Mouse (Mus musculus) T-helper 2 cell (primary cell): ENCODE measurements around the gene Slc9a1.

Source experiments
- in situ Hi-C: fragments of 300-600 bp; cut with MboI, MseI; formaldehyde crosslinking; loops from one replicate; pipeline ENCODE4 v1.15.1; 2025; ENCODE audit warnings: high pct_unique_total_duplicates

Slc9a1 gene

DNA sequence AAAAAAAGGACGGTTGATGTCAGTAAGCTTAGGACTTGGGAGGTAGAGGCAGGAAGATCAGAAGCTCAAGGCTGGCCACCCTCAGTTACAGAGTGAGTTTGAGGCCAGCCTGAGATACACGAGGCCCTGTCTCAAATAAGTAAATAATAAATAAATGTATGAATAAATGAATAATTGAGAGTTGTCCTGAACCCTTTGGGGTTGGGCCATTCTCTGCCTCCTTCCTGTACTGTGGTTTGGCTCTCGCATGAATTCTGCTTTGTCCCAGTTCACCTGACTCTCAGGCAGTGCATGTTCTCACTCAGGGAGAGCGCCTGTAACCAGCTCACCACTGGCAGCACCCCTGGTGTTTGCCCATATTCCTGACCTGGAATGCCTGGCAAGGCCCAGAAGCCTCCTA, 4.5 kb downstream of the Slc9a1 start:
- in situ Hi-C loops = no loop called here

GRCm38 (mm10) chr4:133375812-133376577, 6.5 kb downstream of the Slc9a1 start:
- in situ Hi-C loops = no loop called here

DNA sequence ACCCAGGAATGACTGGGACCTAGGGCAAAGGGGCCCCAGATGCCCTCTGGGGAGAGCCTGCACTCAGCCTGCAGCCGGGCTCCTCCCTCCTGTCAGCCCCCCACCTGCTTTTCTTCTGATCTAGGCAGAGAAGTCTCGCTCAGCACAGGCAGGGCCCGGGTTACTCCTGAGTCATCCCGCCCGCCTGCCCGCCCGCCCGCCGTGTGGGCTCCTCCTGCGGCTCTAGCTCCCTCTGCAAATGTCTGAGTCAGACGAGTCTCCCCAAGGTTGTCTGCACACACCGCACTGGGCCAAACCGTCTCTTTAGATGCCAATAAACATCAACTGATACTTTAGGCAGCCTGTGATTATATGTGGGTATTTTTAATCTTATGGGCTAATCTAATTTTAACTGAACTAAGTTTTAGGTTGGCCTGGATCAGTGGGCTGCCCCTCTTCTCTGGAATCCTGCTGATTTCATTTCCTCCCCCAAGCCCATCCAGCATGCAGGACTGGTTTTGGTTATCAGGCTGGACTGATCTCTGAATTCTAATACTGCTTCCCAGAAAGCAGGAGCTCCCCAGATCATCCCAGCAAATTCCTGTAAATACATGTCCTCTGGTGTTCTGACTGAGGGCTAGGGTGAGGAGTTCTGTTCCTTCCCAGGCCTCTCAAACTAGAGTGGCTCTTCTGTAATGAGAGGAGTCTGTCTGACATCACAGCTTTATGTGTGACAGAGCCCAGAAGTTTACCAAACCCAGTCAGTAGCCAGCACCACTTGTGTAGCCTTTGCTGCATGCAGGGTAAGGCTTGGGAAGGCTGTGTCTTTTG, 8.9 kb downstream of the Slc9a1 start:
- in situ Hi-C loops = no loop called here

- in situ Hi-C loops = no loop called here
Observed at GRCm38 (mm10) chr4:133379046-133379347, 9.5 kb downstream of the Slc9a1 start.

DNA sequence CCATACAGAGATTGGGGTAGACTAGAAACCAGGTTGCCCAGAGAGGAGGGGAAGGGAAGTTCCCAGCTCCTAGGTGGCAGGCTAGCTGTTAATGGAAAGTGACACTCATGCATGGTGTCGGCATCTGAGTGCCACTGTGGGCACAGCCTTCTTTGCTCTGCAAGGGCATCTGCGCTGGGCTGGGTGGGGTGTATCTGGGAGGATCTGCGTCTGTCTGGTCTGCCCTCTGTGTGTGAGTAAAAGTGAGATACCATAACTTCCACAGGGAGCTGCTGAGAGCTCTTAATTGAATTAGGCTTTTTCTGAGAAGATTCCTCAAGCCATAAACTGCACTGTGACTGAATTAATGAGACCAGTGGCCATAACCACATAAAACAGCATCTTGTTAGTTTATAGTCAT, 10.4 kb downstream of the Slc9a1 start:
- in situ Hi-C loops = no loop called here

DNA sequence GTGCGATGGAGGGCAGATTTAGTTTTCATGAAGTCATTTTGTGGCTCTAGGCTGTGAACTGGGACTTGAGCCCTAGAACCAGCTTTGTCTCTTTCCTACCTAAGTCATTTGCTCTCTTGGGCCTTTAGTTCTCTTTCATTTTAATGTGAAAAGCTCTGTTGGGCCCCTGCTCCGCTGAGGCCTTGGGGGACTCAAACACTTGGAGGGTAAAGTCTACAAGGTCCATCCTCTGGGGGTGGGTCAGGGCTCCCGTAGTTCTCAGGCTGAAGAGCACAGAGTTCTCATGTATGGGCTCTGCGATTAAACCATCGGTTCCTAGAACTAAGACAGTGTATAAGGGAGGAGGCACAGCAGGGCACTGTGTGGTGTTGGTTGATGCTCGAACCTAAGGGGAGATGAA, 11.0 kb downstream of the Slc9a1 start:
- in situ Hi-C loops = no loop called here

DNA sequence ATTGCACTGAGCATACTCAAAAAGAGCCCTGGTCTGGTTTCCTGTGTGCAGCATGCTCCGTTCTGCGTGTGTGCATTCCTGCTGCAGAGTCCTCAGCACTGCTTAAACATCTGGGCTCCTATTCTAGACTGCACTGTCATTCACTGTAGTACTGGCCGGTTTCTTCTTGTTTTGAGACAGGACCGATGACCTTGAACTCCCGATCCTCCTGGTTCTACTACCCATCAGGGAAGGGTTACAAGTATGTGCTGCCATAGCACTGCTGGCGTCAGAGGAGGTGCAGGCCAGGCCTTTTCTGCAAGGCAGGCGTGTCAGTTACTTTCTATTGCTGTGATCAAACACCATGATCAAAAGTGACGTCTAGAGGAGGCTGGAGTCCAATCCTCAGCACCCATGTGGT, 11.6 kb downstream of the Slc9a1 start:
- in situ Hi-C loops = no loop called here

DNA sequence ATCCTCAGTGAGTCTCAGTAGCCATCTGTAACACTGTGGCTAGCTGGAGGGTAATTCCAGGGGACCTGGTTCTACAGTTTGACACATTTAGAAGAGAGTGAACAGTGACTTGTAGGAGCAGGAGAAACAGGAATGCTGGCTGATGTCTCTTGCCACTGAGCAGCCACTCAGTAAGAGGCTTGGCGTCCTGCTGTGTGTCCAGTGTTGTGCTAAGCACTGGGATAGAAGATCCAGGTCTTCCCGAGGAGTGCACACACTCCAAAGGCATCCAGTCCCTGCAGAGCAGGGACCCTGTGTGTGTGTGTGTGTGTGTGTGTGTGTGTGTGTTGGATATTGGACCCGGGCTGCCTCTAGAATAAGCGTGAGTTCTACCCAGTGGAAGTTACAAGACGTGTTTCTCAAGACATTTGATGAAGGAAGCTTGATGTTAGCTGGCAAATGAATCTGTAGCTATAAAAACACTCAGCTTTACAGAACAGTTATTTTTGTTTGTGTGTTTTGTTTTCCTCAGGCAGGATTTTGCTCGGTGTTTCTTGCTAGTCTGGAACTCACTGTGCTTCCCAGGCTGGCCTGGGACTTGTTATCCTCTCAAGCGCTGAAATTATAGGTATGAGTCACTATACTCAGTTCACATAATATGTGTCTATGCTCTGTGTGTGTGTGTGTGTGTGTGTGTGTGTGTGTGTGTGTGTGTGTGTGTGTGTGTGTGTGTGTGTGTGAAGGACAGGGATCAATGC, 16.7 kb downstream of the Slc9a1 start:
- in situ Hi-C loops = no loop called here

GRCm38 (mm10) chr4:133387053-133387452, 17.5 kb downstream of the Slc9a1 start:
- in situ Hi-C loops = no loop called here

DNA sequence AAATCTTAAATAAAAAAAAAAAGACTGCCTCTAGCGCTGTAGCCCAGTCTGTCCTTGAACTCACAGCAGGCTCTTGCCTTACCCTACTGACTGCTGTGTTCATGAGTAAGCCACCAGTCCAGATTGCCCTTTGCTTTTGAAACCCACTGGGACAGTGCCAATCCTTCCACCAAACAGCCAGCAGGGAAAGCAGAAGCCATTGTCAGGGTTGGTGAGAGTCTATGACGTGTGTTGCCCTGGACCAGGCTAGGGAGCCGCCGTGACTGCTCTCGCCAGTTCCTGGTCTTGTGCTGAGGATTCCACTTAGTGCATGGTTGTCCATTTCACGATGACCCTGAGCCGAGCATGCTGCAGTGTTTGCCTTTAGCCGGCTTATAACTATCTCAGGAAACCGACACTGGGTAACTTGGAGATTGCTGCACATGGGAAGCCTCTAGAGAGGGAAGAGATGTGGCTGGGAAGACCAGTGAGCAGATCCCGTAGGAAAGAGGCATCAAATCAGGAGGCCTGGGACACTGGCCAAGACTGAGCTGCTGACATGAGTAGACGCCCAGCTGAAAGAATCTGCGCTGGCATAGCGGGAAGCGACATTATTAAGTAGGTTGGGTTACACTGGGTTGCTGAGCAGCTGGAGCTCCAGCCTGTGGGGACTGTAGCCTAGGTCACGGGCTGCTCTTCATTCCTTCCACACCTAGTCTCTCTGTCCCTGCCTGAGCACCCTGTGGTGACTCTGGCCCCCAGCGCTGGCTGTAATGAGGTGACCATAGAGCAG, 19.5 kb downstream of the Slc9a1 start:
- in situ Hi-C loops = no loop called here

GRCm38 (mm10) chr4:133390042-133390441, 20.5 kb downstream of the Slc9a1 start:
- in situ Hi-C loops = no loop called here

DNA sequence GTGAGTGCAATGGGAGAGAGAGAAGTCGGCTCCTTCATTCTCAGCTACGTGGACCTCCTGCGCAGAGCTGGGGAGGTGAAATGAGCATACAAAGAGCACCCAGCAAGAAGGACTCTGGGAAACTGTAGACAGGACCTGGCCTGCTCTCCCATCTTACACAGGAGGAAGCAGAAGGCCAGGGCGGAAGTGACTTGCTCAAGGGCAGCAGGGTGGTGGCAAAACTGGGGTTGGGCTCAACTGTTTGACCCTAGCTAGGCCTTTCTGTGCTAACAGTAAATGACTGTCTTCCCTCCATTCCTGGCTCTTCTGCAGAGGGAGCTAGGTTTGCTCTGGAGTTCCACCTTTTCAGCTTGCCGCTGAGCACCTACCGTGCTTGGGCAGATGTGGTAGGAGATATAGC, 21.1 kb downstream of the Slc9a1 start:
- in situ Hi-C loops = no loop called here

DNA sequence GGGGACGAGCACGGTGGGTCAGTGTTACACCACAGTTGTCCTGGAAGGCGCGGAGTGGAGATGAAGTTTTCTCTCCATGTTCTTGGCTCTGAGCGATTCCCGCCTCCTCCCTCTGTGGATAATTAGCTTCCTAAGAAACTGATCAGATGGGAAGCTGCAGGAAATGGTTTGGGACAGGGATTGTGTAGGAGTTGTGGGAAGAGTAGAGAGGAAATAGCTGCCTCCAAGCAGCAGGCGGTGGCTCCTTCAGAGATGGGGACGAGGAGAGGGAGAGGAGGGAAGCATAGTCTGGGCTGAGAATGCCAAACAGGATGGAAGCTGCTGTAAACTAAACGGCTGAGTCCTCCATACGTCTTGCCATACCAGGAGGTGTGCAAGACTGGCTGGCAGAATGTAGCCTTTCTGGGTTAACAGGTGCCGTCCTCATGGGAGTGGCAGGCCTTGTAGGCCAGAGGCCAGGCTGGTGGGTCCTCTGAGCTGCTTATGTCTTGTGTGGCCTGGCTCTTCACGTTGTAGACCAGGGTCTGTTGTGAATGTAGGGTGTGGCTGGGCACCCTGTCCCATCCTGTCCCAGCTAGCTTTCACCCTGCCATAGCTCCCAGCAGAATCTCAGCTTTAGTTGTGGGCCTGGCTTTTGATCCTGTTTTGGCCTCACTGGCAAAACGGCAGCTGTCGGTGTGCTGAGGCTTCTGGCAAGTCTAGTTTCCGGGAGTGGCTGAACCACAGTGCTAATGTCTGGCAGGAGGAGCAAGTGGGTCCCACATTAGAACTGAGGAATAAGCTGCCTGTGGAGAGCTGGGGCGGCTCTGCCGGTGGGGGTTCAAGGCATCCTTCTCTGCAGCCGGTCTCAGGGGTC, 21.9 kb downstream of the Slc9a1 start:
- in situ Hi-C loops = no loop called here

DNA sequence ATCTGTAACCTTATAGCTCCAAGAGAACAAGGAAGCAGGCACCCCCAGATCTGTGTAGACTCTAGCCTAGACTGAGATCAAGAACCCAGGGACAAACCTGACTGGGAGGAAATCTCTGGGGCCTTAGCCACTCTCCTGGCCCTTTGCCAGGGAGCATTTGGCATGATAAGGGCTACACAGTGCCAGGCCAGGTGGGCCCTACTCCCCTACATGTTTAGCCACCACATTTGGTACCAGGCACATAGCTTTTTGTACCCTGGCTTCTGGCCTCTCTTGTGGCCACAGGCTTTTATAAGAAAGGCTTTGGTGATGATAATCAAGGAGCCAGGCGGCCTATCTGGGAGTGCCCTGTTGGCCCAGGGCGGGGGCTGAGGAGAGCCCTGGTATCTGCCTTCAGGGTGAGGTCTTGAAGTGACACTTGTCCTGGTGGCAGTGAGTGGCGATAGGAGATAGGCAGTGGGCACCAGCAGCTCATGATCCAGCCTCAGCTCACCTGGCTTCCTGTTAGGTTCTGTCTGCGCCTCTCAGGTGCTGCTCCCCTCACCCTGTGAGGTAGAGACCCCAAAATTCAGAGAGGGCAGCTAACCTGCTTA, 25.6 kb downstream of the Slc9a1 start:
- in situ Hi-C loops = no loop called here

DNA sequence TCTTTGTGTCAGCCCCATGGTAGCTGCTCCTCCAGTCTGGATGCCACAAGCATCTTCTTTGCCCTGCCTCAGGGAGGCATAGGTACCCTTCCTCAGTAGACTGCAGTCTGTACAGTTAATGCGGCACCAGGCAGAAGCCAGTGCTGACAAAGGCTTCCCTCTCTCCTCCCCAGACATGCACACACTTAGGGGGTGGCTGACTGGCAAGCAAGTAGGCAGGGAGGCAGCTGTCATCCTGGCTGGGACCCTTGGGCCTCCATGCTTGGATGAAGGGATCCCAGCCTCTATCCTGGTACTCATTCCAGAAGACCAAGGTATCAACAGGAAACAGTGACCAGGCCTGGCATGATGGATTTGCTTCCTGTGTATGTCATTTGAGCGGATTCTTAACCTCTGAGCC, 26.6 kb downstream of the Slc9a1 start:
- in situ Hi-C loops = no loop called here

DNA sequence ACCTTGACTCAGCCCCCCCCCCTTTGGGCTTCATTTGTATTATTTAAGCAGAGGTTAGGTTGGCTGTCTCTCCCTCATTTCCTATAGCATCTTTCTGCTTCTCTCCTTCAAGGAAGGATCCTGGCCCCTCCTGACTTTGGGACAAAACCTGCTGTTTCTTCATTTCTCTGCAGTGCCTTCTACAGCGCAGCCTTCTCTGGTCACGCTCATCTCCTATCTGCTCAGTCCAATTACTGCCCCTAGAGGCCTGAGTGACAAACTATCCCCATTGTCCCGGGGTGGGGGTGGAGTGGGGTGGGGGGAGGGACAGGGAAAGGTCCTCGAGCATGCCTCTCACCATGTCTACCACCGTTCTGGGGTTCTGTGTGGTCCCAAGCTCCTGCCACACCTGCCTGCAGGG, 27.8 kb downstream of the Slc9a1 start:
- in situ Hi-C loops = no loop called here

DNA sequence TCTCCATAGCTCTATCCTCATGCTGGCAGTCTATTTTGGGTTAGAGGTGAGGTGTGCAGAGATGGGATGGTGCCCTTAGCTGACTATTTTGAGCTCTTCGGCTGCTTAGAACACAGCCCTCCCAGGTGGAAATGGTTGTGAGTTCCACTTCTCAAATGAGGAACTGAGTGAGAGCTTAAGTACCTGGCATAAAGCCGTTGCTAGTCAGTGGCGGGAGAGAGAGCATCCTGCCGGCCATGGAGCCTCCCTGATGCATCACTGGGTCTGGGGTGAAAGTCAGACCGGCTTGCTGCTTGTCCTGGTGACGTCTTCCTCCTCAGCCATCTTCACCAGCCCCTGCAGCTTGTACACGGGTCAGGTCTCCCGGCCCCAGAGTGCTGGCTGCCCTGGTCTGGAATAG, 28.5 kb downstream of the Slc9a1 start:
- in situ Hi-C loops = no loop called here

- in situ Hi-C loops = no loop called here
Observed at GRCm38 (mm10) chr4:133398619-133399018, 29.1 kb downstream of the Slc9a1 start.

GRCm38 (mm10) chr4:133399509-133399908, 30.0 kb downstream of the Slc9a1 start:
- in situ Hi-C loops = no loop called here

DNA sequence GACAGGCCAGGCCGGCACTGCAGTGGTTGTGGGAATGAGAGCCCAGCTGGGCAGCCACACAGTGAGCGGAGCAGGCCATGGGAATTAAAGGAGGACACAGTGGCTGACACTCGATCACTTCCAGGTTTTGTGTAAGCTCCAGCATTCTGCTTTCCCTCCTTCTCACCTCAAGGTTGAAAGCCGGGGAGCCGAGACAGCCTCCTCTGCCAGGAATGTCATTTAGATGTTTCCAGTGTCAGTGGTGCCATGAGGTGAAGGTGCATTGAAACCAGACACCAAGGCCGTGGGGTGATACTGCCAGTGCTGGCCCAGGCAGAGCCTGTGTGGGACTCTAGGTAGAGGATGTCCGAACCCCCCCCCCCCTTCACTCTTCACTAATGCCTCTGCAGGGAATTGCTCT, 30.6 kb downstream of the Slc9a1 start:
- in situ Hi-C loops = no loop called here

GRCm38 (mm10) chr4:133402011-133402410, 32.5 kb downstream of the Slc9a1 start:
- in situ Hi-C loops = no loop called here
